Mouse (Mus musculus): ENCODE measurements around the gene Arhgap45.

- TF ChIP-seq CTCF (IDR thresholded peaks at IDR 0.05; ENCODE audit: low read depth) (no peak), EP300 (optimal IDR thresholded peaks at IDR 0.05) (no peak)
Measured at GRCm38 (mm10) chr10:79976071-79976721, 40.3 kb upstream of the Arhgap45 start.

Data from stomach, postnatal 0 days (tissue).